Mouse (Mus musculus) ES-Bruce4 (cell line): Measurements from ENCODE around the gene Pik3r1.

Experiments
- CTCF ChIP-seq: IDR thresholded peaks from one replicate; pipeline ENCODE4 v1.8.1; 2011; ENCODE audit warnings: low read depth, low read length
- EP300 ChIP-seq: IDR thresholded peaks from 2 replicates; pipeline ENCODE4 v1.6.1; 2011; ENCODE audit warnings: low read depth, low read length; ENCODE audit not compliant: insufficient read depth
- POLR2A ChIP-seq: IDR thresholded peaks from one replicate; pipeline ENCODE4 v1.8.1; 2011; ENCODE audit warnings: low read length; ENCODE audit not compliant: insufficient read depth

DNA sequence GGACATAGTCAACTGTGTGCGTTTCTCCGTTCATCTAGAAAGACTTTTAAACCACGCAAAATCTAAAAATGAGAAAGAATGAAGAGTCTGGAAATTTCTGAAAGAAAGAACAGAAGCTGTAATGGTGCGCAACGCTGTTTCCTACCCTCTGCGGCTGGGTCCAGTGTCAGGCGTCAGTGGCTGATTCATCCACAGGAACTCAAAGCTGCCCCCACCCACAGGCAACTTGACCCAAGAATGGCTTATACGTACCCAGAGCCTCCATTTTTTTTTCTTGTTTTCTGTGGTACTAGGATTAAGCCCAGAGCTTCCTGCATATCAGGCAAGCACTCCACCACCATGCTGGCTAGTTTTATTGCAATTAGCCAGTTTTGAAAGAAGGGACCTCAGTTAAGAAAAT, 37.7 kb downstream of the Pik3r1 start:
- TF ChIP-seq POLR2A (no peak), CTCF (no peak), EP300 (no peak)
